Mouse (Mus musculus): Measurements from ENCODE around the gene Ephb3.
"Not testable (repeated sequence)": the region's sequence is repeated elsewhere in the genome, so short reads cannot be mapped to it uniquely, and the experiment has no call there.

DNA sequence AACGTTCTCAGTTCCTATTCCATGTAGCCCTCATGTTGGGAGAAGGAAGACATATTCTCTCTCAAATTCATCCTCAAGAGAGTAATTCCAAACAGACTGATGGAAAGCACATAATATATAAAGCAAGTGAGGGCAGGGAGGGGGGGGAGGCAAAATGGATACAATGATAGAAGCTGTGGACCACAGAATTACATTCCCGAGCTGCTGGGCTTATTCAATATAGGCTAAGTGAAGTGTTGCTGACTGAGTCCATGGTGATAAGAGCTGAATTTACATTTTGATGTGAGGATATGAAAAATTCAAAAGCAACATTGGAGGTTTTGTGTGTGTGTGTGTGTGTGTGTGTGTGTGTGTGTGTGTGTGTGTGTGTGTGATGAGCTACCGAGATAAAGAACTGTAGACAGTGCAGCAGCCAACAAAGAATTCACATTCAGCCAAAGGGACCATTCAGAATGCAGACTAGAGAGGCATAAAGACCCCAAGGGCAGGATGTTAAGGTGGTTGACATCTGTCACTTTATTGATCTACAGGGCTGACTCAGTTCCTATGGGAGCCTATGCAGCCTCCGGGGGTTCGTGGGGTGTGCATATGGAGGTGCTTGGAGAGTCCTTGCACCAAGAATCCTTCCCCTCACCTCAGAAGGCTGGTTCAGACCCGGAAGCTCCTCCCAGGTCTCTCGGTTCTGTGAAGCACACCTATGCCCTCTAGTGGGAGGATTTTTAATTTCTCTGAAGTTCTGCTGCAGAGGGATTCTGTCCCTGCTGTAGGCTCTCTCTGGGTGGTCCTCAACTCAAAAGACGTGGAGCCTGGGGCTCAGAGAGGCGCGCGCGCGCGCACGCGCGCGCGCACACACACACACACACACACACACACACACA, 39.0 kb upstream of the Ephb3 start:
- TF ChIP-seq CTCF (IDR thresholded peaks at IDR 0.05; ENCODE audit: borderline replicate concordance, insufficient read depth, low read depth, low read length); POLR2A (IDR thresholded peaks at IDR 0.05; ENCODE audit: borderline replicate concordance, insufficient read depth, low read length): not testable (repeated sequence)
